Mouse (Mus musculus): ENCODE measurements at regions not wholly inside any gene's neighbourhood (a gene's known extent, or its start where the extent isn't known, plus 50 kb on each side); places are given as distances from the start of the nearest gene placed in this dataset.

- H3K27me3 ChIP-seq: no peaks in the 10 kb centered on the region
- no peak for ATAC-seq (ENCODE audit: low FRiP score)
- H3K27ac ChIP-seq: no peak overlapping the region
- no peaks in the 10 kb centered on the region for H3K36me3 ChIP-seq (replicated peaks)
- WGBS: 81% methylated on average over 4 of the region's 4 CpGs
- H3K9ac ChIP-seq: no peak overlapping the region
- H3K4me1 ChIP-seq: no peaks in the 10 kb centered on the region
- H3K4me3 ChIP-seq (replicated peaks): no peak overlapping the region
- no peaks in the 10 kb centered on the region for H3K9me3 ChIP-seq
- H3K4me2 ChIP-seq: no peak overlapping the region
Observed at GRCm38 (mm10) chr5:43049381-43050301, 183.3 kb upstream of the Cpeb2 start.

GRCm38 (mm10) chr5:43050961-43051517 is 181.9 kb upstream of the Cpeb2 start:
- Histone ChIP-seq H3K36me3 (replicated peaks) (no peaks in the 10 kb centered on the region), H3K4me1 (no peaks in the 10 kb centered on the region), H3K9me3 (no peaks in the 10 kb centered on the region), H3K27me3 (no peaks in the 10 kb centered on the region), H3K27ac (no peak overlapping the region), H3K4me3 (replicated peaks) (no peak overlapping the region), H3K4me2 (no peak overlapping the region), H3K9ac (no peak overlapping the region)
- no peak for ATAC-seq (ENCODE audit: low FRiP score)
- WGBS: 88% methylated on average over 7 of the region's 7 CpGs

GRCm38 (mm10) chr5:43052668-43053067 is 180.3 kb upstream of the Cpeb2 start:
- H3K27me3 ChIP-seq: no peaks in the 10 kb centered on the region
- no peak overlapping the region for H3K4me3 ChIP-seq (replicated peaks)
- no peaks in the 10 kb centered on the region for H3K4me1 ChIP-seq
- H3K36me3 ChIP-seq (replicated peaks): no peaks in the 10 kb centered on the region
- no peaks in the 10 kb centered on the region for H3K9me3 ChIP-seq
- 71% methylated on average over 1 of the region's 1 CpGs for WGBS
- no peak for ATAC-seq (ENCODE audit: low FRiP score)
- no peak overlapping the region for H3K27ac ChIP-seq
- no peak overlapping the region for H3K9ac ChIP-seq
- no peak overlapping the region for H3K4me2 ChIP-seq

GRCm38 (mm10) chr5:43054586-43054985 is 178.4 kb upstream of the Cpeb2 start:
- Histone ChIP-seq H3K27me3 (no peaks in the 10 kb centered on the region), H3K9me3 (no peaks in the 10 kb centered on the region), H3K9ac (no peak overlapping the region), H3K4me2 (no peak overlapping the region), H3K4me1 (no peaks in the 10 kb centered on the region), H3K36me3 (replicated peaks) (no peaks in the 10 kb centered on the region), H3K27ac (no peak overlapping the region), H3K4me3 (replicated peaks) (no peak overlapping the region)
- ATAC-seq (ENCODE audit: low FRiP score): no peak
- WGBS: 93% methylated on average over 8 of the region's 8 CpGs

- no peaks in the 10 kb centered on the region for H3K9me3 ChIP-seq
- no peak overlapping the region for H3K27ac ChIP-seq
- no peak for ATAC-seq (ENCODE audit: low FRiP score)
- no peak overlapping the region for H3K4me2 ChIP-seq
- H3K4me1 ChIP-seq: no peaks in the 10 kb centered on the region
- H3K4me3 ChIP-seq (replicated peaks): no peak overlapping the region
- no peaks in the 10 kb centered on the region for H3K27me3 ChIP-seq
- H3K9ac ChIP-seq: no peak overlapping the region
- no peaks in the 10 kb centered on the region for H3K36me3 ChIP-seq (replicated peaks)
- 71% methylated on average over 3 of the region's 4 CpGs for WGBS
Observed at GRCm38 (mm10) chr5:43055111-43055710, 177.8 kb upstream of the Cpeb2 start.

- H3K9me3 ChIP-seq: no peaks in the 10 kb centered on the region
- H3K9ac ChIP-seq: no peak overlapping the region
- no peaks in the 10 kb centered on the region for H3K27me3 ChIP-seq
- 95% methylated on average over 2 of the region's 2 CpGs for WGBS
- H3K4me3 ChIP-seq (replicated peaks): no peak overlapping the region
- H3K4me2 ChIP-seq: no peak overlapping the region
- ATAC-seq (ENCODE audit: low FRiP score): no peak
- H3K36me3 ChIP-seq (replicated peaks): no peaks in the 10 kb centered on the region
- no peak overlapping the region for H3K27ac ChIP-seq
- no peaks in the 10 kb centered on the region for H3K4me1 ChIP-seq
Observed at GRCm38 (mm10) chr5:43056486-43056885, 176.5 kb upstream of the Cpeb2 start.

GRCm38 (mm10) chr5:43061243-43061642 is 171.7 kb upstream of the Cpeb2 start:
- WGBS: 82% methylated on average over 2 of the region's 2 CpGs
- Histone ChIP-seq H3K4me2 (no peak overlapping the region), H3K27ac (no peak overlapping the region), H3K9me3 (no peaks in the 10 kb centered on the region), H3K36me3 (replicated peaks) (no peaks in the 10 kb centered on the region), H3K4me3 (replicated peaks) (no peak overlapping the region), H3K27me3 (no peaks in the 10 kb centered on the region), H3K4me1 (no peaks in the 10 kb centered on the region), H3K9ac (no peak overlapping the region)
- no peak for ATAC-seq (ENCODE audit: low FRiP score)

GRCm38 (mm10) chr5:43061797-43062391 is 171.1 kb upstream of the Cpeb2 start:
- no peaks in the 10 kb centered on the region for H3K27me3 ChIP-seq
- H3K4me2 ChIP-seq: no peak overlapping the region
- WGBS: 92% methylated on average over 1 of the region's 1 CpGs
- no peak overlapping the region for H3K4me3 ChIP-seq (replicated peaks)
- H3K9ac ChIP-seq: no peak overlapping the region
- no peak for ATAC-seq (ENCODE audit: low FRiP score)
- H3K9me3 ChIP-seq: no peaks in the 10 kb centered on the region
- no peaks in the 10 kb centered on the region for H3K36me3 ChIP-seq (replicated peaks)
- no peaks in the 10 kb centered on the region for H3K4me1 ChIP-seq
- H3K27ac ChIP-seq: no peak overlapping the region

- Histone ChIP-seq H3K27me3 (no peaks in the 10 kb centered on the region), H3K4me3 (replicated peaks) (no peak overlapping the region), H3K9ac (no peak overlapping the region), H3K27ac (no peak overlapping the region), H3K4me2 (no peak overlapping the region), H3K9me3 (no peaks in the 10 kb centered on the region), H3K36me3 (replicated peaks) (no peaks in the 10 kb centered on the region), H3K4me1 (no peaks in the 10 kb centered on the region)
- ATAC-seq (ENCODE audit: low FRiP score): no peak
- WGBS: 90% methylated on average over 1 of the region's 1 CpGs
Observed at GRCm38 (mm10) chr5:43062499-43062898, 170.5 kb upstream of the Cpeb2 start.

- Histone ChIP-seq H3K4me3 (replicated peaks) (no peak overlapping the region), H3K4me2 (no peak overlapping the region), H3K9me3 (no peaks in the 10 kb centered on the region), H3K9ac (no peak overlapping the region), H3K36me3 (replicated peaks) (no peaks in the 10 kb centered on the region), H3K4me1 (no peaks in the 10 kb centered on the region), H3K27ac (no peak overlapping the region), H3K27me3 (no peaks in the 10 kb centered on the region)
- ATAC-seq (ENCODE audit: low FRiP score): no peak
- WGBS: 84% methylated on average over 8 of the region's 8 CpGs
Observed at GRCm38 (mm10) chr5:43063386-43063785, 169.6 kb upstream of the Cpeb2 start.

GRCm38 (mm10) chr5:43071541-43071940 is 161.4 kb upstream of the Cpeb2 start:
- H3K4me3 ChIP-seq (replicated peaks): no peak overlapping the region
- no peaks in the 10 kb centered on the region for H3K9me3 ChIP-seq
- H3K27me3 ChIP-seq: no peaks in the 10 kb centered on the region
- H3K27ac ChIP-seq: no peak overlapping the region
- H3K4me2 ChIP-seq: no peak overlapping the region
- no peaks in the 10 kb centered on the region for H3K36me3 ChIP-seq (replicated peaks)
- no peak overlapping the region for H3K9ac ChIP-seq
- H3K4me1 ChIP-seq: no peaks in the 10 kb centered on the region
- ATAC-seq (ENCODE audit: low FRiP score): no peak
- WGBS: 94% methylated on average over 3 of the region's 3 CpGs

GRCm38 (mm10) chr5:43072340-43072739 is 160.6 kb upstream of the Cpeb2 start:
- Histone ChIP-seq H3K36me3 (replicated peaks) (no peaks in the 10 kb centered on the region), H3K27ac (no peak overlapping the region), H3K4me2 (no peak overlapping the region), H3K4me1 (no peaks in the 10 kb centered on the region), H3K4me3 (replicated peaks) (no peak overlapping the region), H3K9me3 (no peaks in the 10 kb centered on the region), H3K9ac (no peak overlapping the region), H3K27me3 (no peaks in the 10 kb centered on the region)
- no peak for ATAC-seq (ENCODE audit: low FRiP score)
- WGBS: 83% methylated on average over 2 of the region's 2 CpGs

All from forebrain, embryonic 12.5 days (tissue).